8 mouse cellular contexts compared by ENCODE assay signal in the genomic region with DNA sequence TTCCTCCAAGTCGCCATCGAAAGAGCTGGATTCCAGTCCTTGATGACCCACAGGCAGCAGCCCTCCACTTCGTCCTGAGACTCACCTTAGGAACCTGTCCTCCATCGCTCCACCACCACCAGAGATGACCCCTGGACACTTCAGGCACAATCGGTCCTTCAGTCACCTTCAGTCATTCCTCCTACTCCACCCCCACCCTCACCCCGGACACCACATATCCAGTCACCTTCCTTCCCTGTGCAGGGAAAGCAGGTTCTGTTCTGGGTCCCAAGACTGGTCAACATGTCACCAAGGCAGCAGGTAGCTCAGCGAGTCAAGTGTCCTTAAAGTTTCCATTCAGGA. TPM values are rescaled to one million over a fixed set of nuclear protein-coding genes. Genes with fewer than 3 reads are reported as not detected.
DNase-seq lines count a peak whose midpoint lies in the region; ATAC-seq and TF ChIP-seq lines count a peak whose summit lies in the region.

No protein-coding gene starts in this region.

- H3K27me3 ChIP-seq in heart, postnatal 0 days (ENCODE audit: control insufficient read depth, insufficient read depth, low read length), result no peaks in the 10 kb centered on the region
- H3K27me3 ChIP-seq in hindbrain, embryonic 11.5 days (ENCODE audit: control insufficient read depth, insufficient read depth, low read length), result peaks cover 2% of the 10 kb centered on the region; the same call in 1 of the 2 replicates
- H3K27me3 ChIP-seq in midbrain, embryonic 12.5 days, result peaks cover 5% of the 10 kb centered on the region; the same call in 1 of the 2 replicates

- H3K9ac ChIP-seq in heart, postnatal 0 days (replicated peaks; ENCODE audit: low read depth, low read length), result peak overlapping the region; percentile 71
- H3K9ac ChIP-seq in hindbrain, embryonic 11.5 days (ENCODE audit: low read depth, low read length), result peak overlapping the region; percentile 93
- H3K9ac ChIP-seq in midbrain, embryonic 12.5 days (replicated peaks), result peak overlapping the region; percentile 90

- WGBS in heart, postnatal 0 days, result 11% methylated on average over 5 of the region's 7 CpGs
- 32% methylated on average over 7 of the region's 7 CpGs for WGBS in bone marrow, adult 2 months
- WGBS in hindbrain, embryonic 11.5 days, result 12% methylated on average over 7 of the region's 7 CpGs
- WGBS in midbrain, embryonic 12.5 days, result 12% methylated on average over 5 of the region's 7 CpGs

- TF ChIP-seq CTCF in heart, postnatal 0 days (IDR thresholded peaks at IDR 0.05; ENCODE audit: low read depth), result no peak
- TF ChIP-seq CTCF in bone marrow, adult 2 months (IDR thresholded peaks at IDR 0.05; ENCODE audit: control insufficient read depth, insufficient read depth, low read length), result no peak

- H3K9me3 ChIP-seq in heart, postnatal 0 days (replicated peaks; ENCODE audit: control insufficient read depth, low read length), result no peaks in the 10 kb centered on the region
- no peaks in the 10 kb centered on the region for H3K9me3 ChIP-seq in hindbrain, embryonic 11.5 days (ENCODE audit: control insufficient read depth, low read length)
- no peaks in the 10 kb centered on the region for H3K9me3 ChIP-seq in midbrain, embryonic 12.5 days

- no peak for TF ChIP-seq EP300 in heart, postnatal 0 days (IDR thresholded peaks at IDR 0.05; ENCODE audit: low read depth)

- H3K27ac ChIP-seq in heart, postnatal 0 days (ENCODE audit: low read depth), result no peak overlapping the region
- H3K27ac ChIP-seq in bone marrow, adult 2 months (ENCODE audit: control insufficient read depth, insufficient read depth, low read depth, low read length, poor library complexity), result no peak overlapping the region; the same call in 1 of the 2 replicates
- H3K27ac ChIP-seq in hindbrain, embryonic 11.5 days (ENCODE audit: low read depth, low read length), result peak overlapping the region; percentile 42; the same call in 1 of the 2 replicates
- H3K27ac ChIP-seq in midbrain, embryonic 12.5 days (replicated peaks), result peak overlapping the region; percentile 85

- H3K4me1 ChIP-seq in heart, postnatal 0 days (ENCODE audit: control insufficient read depth, insufficient read depth), result 0 out of 2 replicates have a peak, but pooled peaks cover 6% of the 10 kb centered on the region
- H3K4me1 ChIP-seq in bone marrow, adult 2 months (ENCODE audit: control insufficient read depth, insufficient read depth, low read length), result peaks cover 5% of the 10 kb centered on the region
- no peaks in the 10 kb centered on the region for H3K4me1 ChIP-seq in hindbrain, embryonic 11.5 days (replicated peaks; ENCODE audit: control insufficient read depth, insufficient read depth, low read length)
- H3K4me1 ChIP-seq in midbrain, embryonic 12.5 days, result peaks cover 14% of the 10 kb centered on the region

- no peaks in the 10 kb centered on the region for H3K36me3 ChIP-seq in heart, postnatal 0 days (replicated peaks; ENCODE audit: control insufficient read depth, insufficient read depth, low read length)
- H3K36me3 ChIP-seq in hindbrain, embryonic 11.5 days (ENCODE audit: control insufficient read depth, insufficient read depth, low read length), result no peaks in the 10 kb centered on the region
- H3K36me3 ChIP-seq in midbrain, embryonic 12.5 days, result no peaks in the 10 kb centered on the region

- peak overlapping the region; percentile 90 for H3K4me3 ChIP-seq in heart, postnatal 0 days (ENCODE audit: low read depth, low read length)
- H3K4me3 ChIP-seq in bone marrow, adult 2 months (replicated peaks; ENCODE audit: control insufficient read depth, low read depth, low read length), result peak overlapping the region; percentile 64
- peak overlapping the region; percentile 97 for H3K4me3 ChIP-seq in hindbrain, embryonic 11.5 days (ENCODE audit: low read depth, low read length)
- H3K4me3 ChIP-seq in midbrain, embryonic 12.5 days, result peak overlapping the region; percentile 94

- ATAC-seq in heart, postnatal 0 days (ENCODE audit: insufficient read depth, low read depth), result peak; percentile 15; the same call in 1 of the 2 replicates
- ATAC-seq in hindbrain, embryonic 11.5 days (ENCODE audit: low FRiP score), result no peak; the same call in 1 of the 2 replicates
- ATAC-seq in midbrain, embryonic 12.5 days (ENCODE audit: low FRiP score, low read depth), result no peak; the same call in 1 of the 2 replicates
- ATAC-seq in CD4-positive, CD25-positive, alpha-beta regulatory T cell, adult 4 months, result no peak

- TF ChIP-seq POLR2A in bone marrow, adult 2 months (IDR thresholded peaks at IDR 0.05; ENCODE audit: borderline replicate concordance, control insufficient read depth, low read depth, low read length), result no peak

- DNase-seq in heart, postnatal 0 days (ENCODE audit: low spot score), result no peak
- DNase-seq in heart, adult 11 months, result no peak
- no peak for DNase-seq in hindbrain, embryonic 11.5 days (ENCODE audit: low spot score)
- DNase-seq in urinary bladder, postnatal 10 days (ENCODE audit: low spot score), result no peak
- no peak for DNase-seq in adrenal gland, adult (ENCODE audit: inconsistent age in 2 of 2, low spot score in 1 of 2)

- H3K4me2 ChIP-seq in heart, postnatal 0 days (ENCODE audit: low read depth, low read length), result peak overlapping the region; percentile 94
- H3K4me2 ChIP-seq in hindbrain, embryonic 11.5 days (replicated peaks; ENCODE audit: low read depth, low read length), result peak overlapping the region; percentile 89
- peak overlapping the region; percentile 88 for H3K4me2 ChIP-seq in midbrain, embryonic 12.5 days (replicated peaks)

RNA-seq across cellular contexts. Expression of a gene that starts 0.4 kb away (rescaled TPM):
- 0.31 and 1.5 TPM in 2 replicates for total RNA-seq in heart, postnatal 0 days (2014; rRNA removed; ENCODE audit: low replicate concordance)
- 0.92 and 0.93 TPM in 2 replicates for polyA plus RNA-seq in heart, postnatal 0 days (2015; fragmentation: Nextera tagmentation; extraction: Ambion mirVana)
- 1.5 and 3.5 TPM in 2 replicates for polyA plus RNA-seq in bone marrow, adult 2 months (2011; ENCODE audit: insufficient read depth, insufficient read length, low replicate concordance, missing spikeins)
- polyA plus RNA-seq in hindbrain, embryonic 11.5 days (2014; fragmentation: Nextera tagmentation; extraction: Ambion mirVana), result 2.7 and 4.1 TPM in 2 replicates
- 8.2 and 9.7 TPM in 2 replicates for polyA plus RNA-seq in midbrain, embryonic 12.5 days (2016; fragmentation: Nextera tagmentation; extraction: Ambion mirVana)
- polyA plus RNA-seq in CD4-positive, CD25-positive, alpha-beta regulatory T cell, adult 4 months (2017; shearing (Covaris generic)), result under 1 TPM in 1 of 2 experiments, not detected in 1; 0.09 TPM

RNA-seq across cellular contexts. Expression of a gene that starts 23.0 kb away (rescaled TPM):
- 6.9 and 12.9 TPM in 2 replicates for total RNA-seq in heart, postnatal 0 days (2014; rRNA removed; ENCODE audit: low replicate concordance)
- polyA plus RNA-seq in heart, postnatal 0 days (2015; fragmentation: Nextera tagmentation; extraction: Ambion mirVana), result 6.0 and 7.0 TPM in 2 replicates
- 44.5 and 66.4 TPM in 2 replicates for polyA plus RNA-seq in bone marrow, adult 2 months (2011; ENCODE audit: insufficient read depth, insufficient read length, low replicate concordance, missing spikeins)
- polyA plus RNA-seq in hindbrain, embryonic 11.5 days (2014; fragmentation: Nextera tagmentation; extraction: Ambion mirVana), result 41.8 and 53.7 TPM in 2 replicates
- polyA plus RNA-seq in midbrain, embryonic 12.5 days (2016; fragmentation: Nextera tagmentation; extraction: Ambion mirVana), result 34.4 and 35.7 TPM in 2 replicates
- 1 to 10 TPM; 3.3 to 4.1 TPM for polyA plus RNA-seq in CD4-positive, CD25-positive, alpha-beta regulatory T cell, adult 4 months (2017; shearing (Covaris generic))

Comparison
In these comparisons a context has a peak if more than half of its experiments do, and no peak if none do; other contexts are left out.
1. H3K27ac ChIP-seq: peak in hindbrain, embryonic 11.5 days (single experiment) and midbrain, embryonic 12.5 days (single experiment); none in heart, postnatal 0 days (single experiment) and bone marrow, adult 2 months (single experiment).
2. Peak in every context shown above with its lines, with median percentiles within 50 percentile points of each other: H3K4me2 ChIP-seq, H3K4me3 ChIP-seq and H3K9ac ChIP-seq.